Mouse (Mus musculus): ENCODE measurements around the gene Zfp541. TPM values are rescaled to one million over a fixed set of nuclear protein-coding genes. Genes with fewer than 3 reads are reported as not detected.

Zfp541 gene
- total and polyA plus RNA-seq, 3 experiments, result 0.01 TPM; not detected in 2

DNA sequence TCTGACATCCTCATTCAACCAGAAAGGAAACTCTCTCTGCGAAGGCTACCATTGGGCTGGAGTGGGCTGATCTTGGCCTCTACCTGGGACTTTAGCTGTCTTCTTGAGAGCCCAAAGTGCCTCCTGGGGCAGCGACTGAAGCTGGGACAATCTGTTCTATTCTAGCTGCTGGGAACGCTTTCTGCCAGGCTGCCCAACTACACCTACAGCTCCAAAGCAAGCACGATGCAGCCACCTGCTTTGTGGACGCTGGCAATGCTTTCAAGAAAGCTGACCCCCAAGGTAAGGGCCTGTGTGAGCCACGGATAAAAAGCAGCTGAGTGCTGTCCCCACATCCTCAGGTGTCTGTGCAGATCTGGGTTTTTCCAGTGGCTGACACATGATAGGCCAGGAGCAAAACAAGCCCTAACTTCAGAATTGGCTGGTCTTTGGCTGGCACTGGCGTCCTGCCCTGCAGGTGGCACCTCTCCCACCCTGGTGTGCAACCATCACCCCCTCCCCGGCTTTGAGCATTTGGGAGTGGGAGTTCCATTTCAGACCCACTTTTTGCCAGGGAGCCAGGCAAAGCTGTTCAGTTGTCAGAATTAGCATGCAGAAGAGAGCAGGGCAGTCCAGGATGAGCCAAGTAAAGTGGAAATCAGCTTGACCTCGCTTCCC lies 47.4 kb downstream of the Zfp541 start:
- no peak overlapping the region for H3K27ac ChIP-seq (ENCODE audit: control insufficient read depth, low read depth, low read length)

DNA sequence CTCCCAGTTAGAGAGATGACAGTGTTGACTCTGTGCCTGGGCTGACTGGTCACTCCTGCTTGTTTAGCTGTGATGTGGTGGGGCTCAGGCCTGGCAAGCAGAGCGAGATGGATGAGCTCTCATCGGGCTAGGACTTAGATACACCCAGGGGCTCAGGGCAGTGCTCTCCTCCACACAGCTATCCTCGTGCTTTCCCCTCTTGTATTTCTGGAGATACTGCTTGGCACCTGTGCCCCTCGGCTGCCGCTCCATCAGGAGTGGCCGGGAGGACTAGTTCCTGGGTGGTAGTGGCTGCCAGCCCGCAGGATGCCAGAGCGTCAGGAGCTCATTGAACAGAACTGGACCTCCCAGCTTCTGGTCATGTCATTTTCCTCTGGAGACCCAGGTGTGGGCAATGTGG lies 48.5 kb downstream of the Zfp541 start:
- Histone ChIP-seq H3K9ac (ENCODE audit: control insufficient read depth, low read depth, low read length, poor library complexity, severe bottlenecking) (no peak overlapping the region), H3K4me1 (ENCODE audit: control insufficient read depth in 1 of 2, insufficient read depth in 2 of 2, low read length in 2 of 2) (no peaks in the 10 kb centered on the region), H3K27ac (ENCODE audit: control insufficient read depth, low read depth, low read length) (no peak overlapping the region), H3K9me3 (replicated peaks; ENCODE audit: insufficient read depth, low read length) (no peaks in the 10 kb centered on the region), H3K36me3 (ENCODE audit: control insufficient read depth in 1 of 2, insufficient read depth in 2 of 2, low read length in 2 of 2) (peaks cover 0 to 1% of the 10 kb centered on the region in 2 experiments; a peak in 2 of 4 replicates), H3K4me3 (ENCODE audit: control insufficient read depth in 1 of 2, insufficient read depth in 1 of 2, low read depth in 2 of 2, low read length in 2 of 2) (no peak overlapping the region), H3K79me2 (ENCODE audit: control insufficient read depth, insufficient read depth, low read length, poor library complexity) (0 out of 2 replicates have a peak, but pooled peaks cover 2% of the 10 kb centered on the region), H3K27me3 (ENCODE audit: control insufficient read depth in 1 of 2, insufficient read depth in 2 of 2, low read length in 2 of 2) (no peaks in the 10 kb centered on the region)
- DNase-seq (ENCODE audit: low read depth, low spot score), result no peak
- TF ChIP-seq NELFE (IDR thresholded peaks at IDR 0.05; ENCODE audit: low read depth, low read length), result no peak
- TF ChIP-seq POLR2AphosphoS5 (IDR thresholded peaks at IDR 0.05; ENCODE audit: borderline replicate concordance, low read depth, low read length), result no peak
- no peak for TF ChIP-seq MAZ (IDR thresholded peaks at IDR 0.05; ENCODE audit: low read depth, low read length)
- TF ChIP-seq ZMIZ1 (IDR thresholded peaks at IDR 0.05; ENCODE audit: low read depth, low read length), result no peak

More for the DNA sequence above, 47.4 kb downstream of the Zfp541 start:
- Histone ChIP-seq H3K27me3 (ENCODE audit: control insufficient read depth in 1 of 2, insufficient read depth in 2 of 2, low read length in 2 of 2) (no peaks in the 10 kb centered on the region), H3K4me3 (ENCODE audit: control insufficient read depth in 1 of 2, insufficient read depth in 1 of 2, low read depth in 2 of 2, low read length in 2 of 2) (no peak overlapping the region), H3K79me2 (ENCODE audit: control insufficient read depth, insufficient read depth, low read length, poor library complexity) (0 out of 2 replicates have a peak, but pooled peaks cover 2% of the 10 kb centered on the region), H3K9ac (ENCODE audit: control insufficient read depth, low read depth, low read length, poor library complexity, severe bottlenecking) (no peak overlapping the region), H3K4me1 (ENCODE audit: control insufficient read depth in 1 of 2, insufficient read depth in 2 of 2, low read length in 2 of 2) (no peaks in the 10 kb centered on the region), H3K36me3 (ENCODE audit: control insufficient read depth in 1 of 2, insufficient read depth in 2 of 2, low read length in 2 of 2) (peaks cover 0 to 1% of the 10 kb centered on the region in 2 experiments; a peak in 2 of 4 replicates), H3K9me3 (replicated peaks; ENCODE audit: insufficient read depth, low read length) (no peaks in the 10 kb centered on the region)
- TF ChIP-seq POLR2A (IDR thresholded peaks at IDR 0.05; ENCODE audit: control insufficient read depth in 1 of 2, insufficient read depth in 1 of 2, low read depth in 1 of 2, low read length in 2 of 2, poor library complexity in 1 of 2) (no peak), UBTF (IDR thresholded peaks at IDR 0.05; ENCODE audit: borderline replicate concordance, insufficient read depth, low read depth, low read length) (no peak), GATA1 (IDR thresholded peaks at IDR 0.05; ENCODE audit: low read depth, low read length) (no peak), EP300 (IDR thresholded peaks at IDR 0.05; ENCODE audit: low read depth in 1 of 2, low read length in 2 of 2) (no peak), SIN3A (IDR thresholded peaks at IDR 0.05; ENCODE audit: low read length) (no peak), ZNF384 (IDR thresholded peaks at IDR 0.05; ENCODE audit: low read depth, low read length) (no peak), CHD1 (IDR thresholded peaks at IDR 0.05; ENCODE audit: low read depth, low read length) (no peak), HCFC1 (IDR thresholded peaks at IDR 0.05; ENCODE audit: low read depth, low read length) (no peak), MAX (IDR thresholded peaks at IDR 0.05; ENCODE audit: low read length) (no peak), NELFE (IDR thresholded peaks at IDR 0.05; ENCODE audit: low read depth, low read length) (no peak)
- no peak for DNase-seq (ENCODE audit: low read depth, low spot score)
